ENCODE assay signal across 7 mouse cellular contexts in genomic region chr19:46455032-46455431, GRCm38 (mm10). TPM values are rescaled to one million over a fixed set of nuclear protein-coding genes. Genes with fewer than 3 reads are reported as not detected.
DNase-seq lines count a peak whose midpoint lies in the region; ATAC-seq and TF ChIP-seq lines count a peak whose summit lies in the region.

No protein-coding gene starts in this region.

- no peak for ATAC-seq in hindbrain, embryonic 12.5 days (ENCODE audit: low FRiP score)
- ATAC-seq in midbrain, embryonic 15.5 days (replicated peaks): no peak

- no peak for TF ChIP-seq CTCF in cortical plate, adult 2 months (IDR thresholded peaks at IDR 0.05; ENCODE audit: extremely low read depth, insufficient read depth, low read length)

- WGBS in hindbrain, embryonic 12.5 days: 59% methylated on average over 1 of the region's 1 CpGs
- 63% methylated on average over 1 of the region's 1 CpGs for WGBS in midbrain, embryonic 15.5 days

- H3K9ac ChIP-seq in hindbrain, embryonic 12.5 days: no peak overlapping the region
- H3K9ac ChIP-seq in midbrain, embryonic 15.5 days: no peak overlapping the region

- H3K4me3 ChIP-seq in cortical plate, adult 2 months (ENCODE audit: insufficient read depth, low read length): no peak overlapping the region
- no peak overlapping the region for H3K4me3 ChIP-seq in hindbrain, embryonic 12.5 days
- H3K4me3 ChIP-seq in midbrain, embryonic 15.5 days: no peak overlapping the region

- peaks cover 51% of the 10 kb centered on the region for H3K36me3 ChIP-seq in hindbrain, embryonic 12.5 days
- no peaks in the 10 kb centered on the region for H3K36me3 ChIP-seq in midbrain, embryonic 15.5 days (replicated peaks)

- H3K27me3 ChIP-seq in hindbrain, embryonic 12.5 days: no peaks in the 10 kb centered on the region
- no peaks in the 10 kb centered on the region for H3K27me3 ChIP-seq in midbrain, embryonic 15.5 days (replicated peaks)

- H3K4me2 ChIP-seq in hindbrain, embryonic 12.5 days (replicated peaks): no peak overlapping the region
- no peak overlapping the region for H3K4me2 ChIP-seq in midbrain, embryonic 15.5 days

- TF ChIP-seq POLR2A in cortical plate, adult 2 months (IDR thresholded peaks at IDR 0.05; ENCODE audit: extremely low read depth, insufficient read depth, low read length): no peak

- peak overlapping the region; percentile 32 for H3K27ac ChIP-seq in cortical plate, adult 2 months (ENCODE audit: insufficient read depth, low read length)
- peak overlapping the region; percentile 69 for H3K27ac ChIP-seq in hindbrain, embryonic 12.5 days
- H3K27ac ChIP-seq in midbrain, embryonic 15.5 days: peak overlapping the region; percentile 53; the same call in 1 of the 2 replicates

- H3K4me1 ChIP-seq in cortical plate, adult 2 months (ENCODE audit: control insufficient read depth, insufficient read depth, low read length): peaks cover 2% of the 10 kb centered on the region; the same call in 1 of the 2 replicates
- H3K4me1 ChIP-seq in hindbrain, embryonic 12.5 days: peaks cover 30% of the 10 kb centered on the region
- H3K4me1 ChIP-seq in midbrain, embryonic 15.5 days: peaks cover 5% of the 10 kb centered on the region

- peak; percentile 43 to 63 for DNase-seq in adrenal gland, postnatal 36 days
- DNase-seq in liver: peak; percentile 83
- no peak for DNase-seq in retina, postnatal 1 day
- no peak for DNase-seq in frontal cortex, postnatal 10 days (ENCODE audit: low spot score in 2 of 2)

- H3K9me3 ChIP-seq in hindbrain, embryonic 12.5 days (replicated peaks): no peaks in the 10 kb centered on the region
- H3K9me3 ChIP-seq in midbrain, embryonic 15.5 days: no peaks in the 10 kb centered on the region

RNA-seq across cellular contexts. Expression of gene Trim8, which starts 46.5 kb away (rescaled TPM):
- total RNA-seq in adrenal gland, postnatal 36 days (2021): 10 to 100 TPM; 47.3 to 53.3 TPM
- polyA plus RNA-seq in cortical plate, adult 2 months (2012; rRNA removed): 44.7 and 47.1 TPM in 2 replicates
- 41.8 and 44.7 TPM in 2 replicates for polyA plus RNA-seq in hindbrain, embryonic 12.5 days (2016; fragmentation: Nextera tagmentation; extraction: Ambion mirVana)
- 29.9 and 30.5 TPM in 2 replicates for polyA plus RNA-seq in midbrain, embryonic 15.5 days (2015; fragmentation: Nextera tagmentation; extraction: Ambion mirVana)

RNA-seq across cellular contexts. Expression of gene Sufu, which starts 58.3 kb away (rescaled TPM):
- total RNA-seq in adrenal gland, postnatal 36 days (2021): 10 to 100 TPM; 24.2 to 25.4 TPM
- polyA plus RNA-seq in cortical plate, adult 2 months (2012; rRNA removed): 9.5 and 10.0 TPM in 2 replicates
- polyA plus RNA-seq in hindbrain, embryonic 12.5 days (2016; fragmentation: Nextera tagmentation; extraction: Ambion mirVana): 37.7 and 39.3 TPM in 2 replicates
- polyA plus RNA-seq in midbrain, embryonic 15.5 days (2015; fragmentation: Nextera tagmentation; extraction: Ambion mirVana): 24.2 and 24.4 TPM in 2 replicates

RNA-seq across cellular contexts. Expression of gene Actr1a, which starts 59.5 kb away (rescaled TPM):
- 100 to 1,000 TPM; 107 to 111 TPM for total RNA-seq in adrenal gland, postnatal 36 days (2021)
- 183 and 188 TPM in 2 replicates for polyA plus RNA-seq in cortical plate, adult 2 months (2012; rRNA removed)
- polyA plus RNA-seq in hindbrain, embryonic 12.5 days (2016; fragmentation: Nextera tagmentation; extraction: Ambion mirVana): 240 and 246 TPM in 2 replicates
- 394 and 399 TPM in 2 replicates for polyA plus RNA-seq in midbrain, embryonic 15.5 days (2015; fragmentation: Nextera tagmentation; extraction: Ambion mirVana)

Comparison
In these comparisons a context has a peak if more than half of its experiments do, and no peak if none do; other contexts are left out.
1. DNase-seq: peak in adrenal gland, postnatal 36 days (2 of 2) and liver (single experiment); none in retina, postnatal 1 day (single experiment) and frontal cortex, postnatal 10 days (0 of 2).
2. Peak in every context shown above with its lines, with median percentiles within 50 percentile points of each other: H3K27ac ChIP-seq.